Mouse (Mus musculus) embryo, embryonic 11.5 days (tissue): ENCODE results near the gene Olfr1043.
"Not testable (repeated sequence)": the region's sequence is repeated elsewhere in the genome, so short reads cannot be mapped to it uniquely, and the experiment has no call there.

Experiments used
- DNase-seq: peaks from one replicate; pipeline ENCODE4 v3.0.0-alpha.2; 2012; ENCODE audit warnings: low read depth, low spot score

Gene Olfr1043

DNA sequence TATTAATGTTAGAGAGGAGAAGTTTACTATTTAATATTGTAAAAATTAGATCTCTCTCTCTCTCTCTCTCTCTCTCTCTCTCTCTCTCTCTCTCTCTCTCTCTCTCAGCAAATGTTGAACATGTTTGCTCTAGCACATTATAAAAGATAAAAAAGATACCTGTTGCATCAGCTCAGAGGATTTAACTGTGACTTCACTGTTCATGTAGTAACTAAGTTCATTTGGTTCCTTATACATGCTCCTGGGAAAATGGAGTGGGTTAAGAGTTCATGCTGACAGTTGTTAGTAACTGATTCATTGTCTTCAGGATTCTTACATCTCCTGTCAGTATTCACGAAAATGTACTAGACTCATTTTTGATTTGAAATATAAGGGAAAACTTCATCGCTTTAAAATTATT is at the start of gene Olfr1043:
TSS of gene Olfr1043 (minus strand) at position 101 of the 400 bp plus-strand sequence.
- DNase-seq: no peak

DNA sequence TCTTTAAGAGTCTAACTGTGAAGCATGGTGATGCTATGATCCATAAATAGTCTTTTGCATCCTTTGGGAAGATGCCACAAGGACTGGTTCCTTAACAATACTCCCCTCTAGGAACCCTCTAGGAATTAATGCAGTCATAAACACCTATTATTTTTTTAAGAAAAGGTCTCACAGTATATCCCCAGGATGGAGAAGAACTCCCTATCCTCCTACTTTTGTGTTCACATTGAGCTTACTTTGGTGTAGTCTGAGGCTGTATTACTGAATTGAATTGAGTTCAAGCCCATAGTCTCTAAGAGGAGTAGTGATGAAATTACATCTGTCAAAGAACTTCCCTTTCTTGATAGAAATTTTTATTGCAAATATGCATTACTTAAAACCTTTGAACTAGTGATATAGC is 35.6 kb upstream of the Olfr1043 start, which contains the start of gene Olfr1045:
TSS of gene Olfr1045 (minus strand) at position 101 of the 400 bp plus-strand sequence.
- DNase-seq: no peak

DNA sequence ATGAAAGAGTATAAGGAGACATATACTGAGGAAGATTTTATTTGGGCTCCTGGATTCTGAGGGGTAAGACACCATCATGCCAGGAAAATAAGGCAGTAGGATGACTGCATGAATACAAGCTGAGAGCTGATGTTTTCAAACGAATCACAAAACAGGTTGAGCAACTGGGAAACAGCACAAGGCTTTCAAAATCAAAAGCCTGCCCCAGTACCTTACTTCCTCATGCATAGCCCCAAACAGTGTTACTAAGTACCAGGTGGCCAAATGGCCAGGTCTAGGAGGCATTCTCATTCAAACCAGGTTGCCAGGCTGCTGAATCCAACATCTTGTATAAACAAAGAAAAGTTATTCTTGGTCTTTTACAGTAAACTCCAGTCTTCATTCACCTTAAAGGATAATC is 28.5 kb upstream of the Olfr1043 start:
- DNase-seq: no peak

DNA sequence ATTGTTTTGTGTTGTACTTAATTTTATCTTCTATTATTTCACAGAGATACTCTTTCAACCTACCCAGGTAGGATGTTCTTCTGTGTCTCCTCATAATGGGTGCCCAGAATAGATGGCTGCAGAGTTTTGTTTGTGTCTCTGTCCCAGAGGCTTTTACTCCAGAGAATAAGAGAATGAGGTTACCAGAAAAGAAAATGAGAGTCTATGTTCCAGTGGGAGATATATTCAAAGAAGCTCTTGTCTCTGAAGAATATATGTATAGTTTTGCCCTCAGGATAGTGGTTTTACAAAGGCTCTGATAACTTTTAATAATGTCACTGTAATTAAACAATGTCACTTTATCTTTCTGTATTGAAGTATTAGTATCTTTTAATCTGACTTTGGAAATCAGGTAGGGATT is 18.3 kb upstream of the Olfr1043 start, which contains the start of gene Olfr52:
TSS of gene Olfr52 (minus strand) at position 101 of the 400 bp plus-strand sequence.
- no peak for DNase-seq

DNA sequence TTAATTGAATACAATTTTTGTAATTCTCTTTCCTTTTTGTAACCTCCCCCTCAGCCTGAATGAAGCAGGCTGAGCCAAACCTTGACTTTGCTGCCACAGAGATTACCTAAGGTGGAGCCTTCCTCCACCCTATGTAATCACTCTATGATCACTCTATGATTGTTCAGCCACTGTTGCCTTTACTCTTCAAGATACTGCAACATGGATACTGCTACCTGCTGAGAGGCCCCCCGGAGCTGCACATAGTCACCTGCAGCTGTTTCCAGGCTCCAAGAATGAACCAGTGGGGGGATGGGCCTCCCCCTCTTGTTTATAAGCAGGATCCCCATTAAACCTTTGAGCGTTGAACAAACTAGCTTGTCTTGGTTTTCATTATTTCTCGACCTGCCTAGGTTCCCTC is 12.6 kb upstream of the Olfr1043 start:
- DNase-seq: no peak

DNA sequence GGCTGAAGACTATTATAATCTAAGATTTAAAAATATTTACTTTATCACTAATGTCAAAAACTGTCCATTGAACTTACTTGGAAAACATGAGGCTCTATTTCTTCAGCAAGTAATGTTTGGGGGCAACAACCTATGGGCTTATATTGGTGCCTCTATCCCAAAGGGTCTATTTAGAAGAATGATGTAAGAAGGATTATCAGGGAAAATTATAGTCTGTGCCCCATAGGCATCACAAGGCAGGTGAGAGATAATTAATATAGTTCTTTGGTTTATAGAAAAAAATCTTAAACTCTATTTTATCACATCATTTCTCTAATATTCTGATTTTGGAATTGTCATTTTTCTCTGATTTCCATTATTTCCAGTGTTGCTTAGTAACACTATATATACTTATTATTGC is 10.4 kb upstream of the Olfr1043 start, which contains the start of gene Olfr1044:
TSS of gene Olfr1044 (minus strand) at position 101 of the 400 bp plus-strand sequence.
- no peak for DNase-seq

DNA sequence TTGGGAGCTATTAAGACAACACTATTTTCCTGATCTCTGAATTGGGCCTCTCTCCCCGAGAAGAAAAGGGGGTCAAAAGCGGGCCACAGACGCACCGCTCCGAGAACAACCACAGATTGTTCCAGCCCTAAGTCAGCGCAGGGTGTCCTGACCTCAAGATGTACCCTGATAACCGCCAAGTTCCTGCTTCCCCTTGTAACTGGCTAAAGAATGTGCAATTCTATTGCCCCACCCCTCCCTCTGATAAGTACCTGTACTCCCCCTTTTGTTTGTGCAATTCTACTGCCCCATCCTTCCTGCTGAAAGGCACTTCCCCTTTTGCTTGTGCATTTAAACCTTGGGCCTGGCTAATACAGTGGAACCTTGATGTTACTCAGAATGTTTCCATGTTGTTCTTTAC is 8.1 kb upstream of the Olfr1043 start:
- DNase-seq: not testable (repeated sequence)

DNA sequence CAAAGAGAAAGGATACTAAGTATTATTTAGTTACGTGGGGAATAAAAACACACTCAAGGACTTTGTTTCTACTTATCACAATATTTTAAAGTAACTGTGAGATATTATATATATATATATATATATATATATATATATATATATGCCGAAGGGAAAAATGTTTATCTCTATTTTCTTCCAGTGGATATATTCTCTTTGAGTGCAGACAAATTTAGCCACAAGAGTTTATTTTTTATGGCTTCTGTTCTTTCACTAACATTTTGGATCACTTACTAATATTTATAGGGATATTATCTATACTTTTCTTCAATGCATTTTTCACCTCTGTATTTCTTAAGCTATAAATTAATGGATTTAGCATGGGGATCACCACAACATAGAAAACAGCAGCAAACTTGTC is 5.6 kb downstream of the Olfr1043 start, which contains the start of gene Olfr1042:
TSS of gene Olfr1042 (minus strand) at position 101 of the 400 bp plus-strand sequence.
- no peak for DNase-seq

DNA sequence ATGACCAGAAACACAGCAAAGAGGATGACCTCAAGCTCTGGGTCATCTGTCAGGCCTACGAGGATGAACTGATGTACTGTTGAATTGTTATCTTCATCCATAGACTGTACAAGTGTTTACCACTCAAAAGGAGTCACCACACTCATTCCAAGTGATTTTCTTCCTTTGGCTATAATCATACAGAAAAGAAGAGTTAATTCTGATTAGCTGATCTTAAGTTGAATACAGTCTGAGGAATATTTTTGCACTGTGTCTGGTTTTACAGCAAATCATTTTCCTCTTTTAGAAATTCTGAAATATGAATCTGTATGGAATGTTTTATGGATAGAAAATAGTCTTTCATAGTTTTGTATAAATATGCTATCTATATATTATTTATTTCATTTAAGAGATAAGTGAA is 20.7 kb downstream of the Olfr1043 start, which contains the start of gene Olfr1040:
TSS of gene Olfr1040 (minus strand) at position 101 of the 400 bp plus-strand sequence.
- no peak for DNase-seq

DNA sequence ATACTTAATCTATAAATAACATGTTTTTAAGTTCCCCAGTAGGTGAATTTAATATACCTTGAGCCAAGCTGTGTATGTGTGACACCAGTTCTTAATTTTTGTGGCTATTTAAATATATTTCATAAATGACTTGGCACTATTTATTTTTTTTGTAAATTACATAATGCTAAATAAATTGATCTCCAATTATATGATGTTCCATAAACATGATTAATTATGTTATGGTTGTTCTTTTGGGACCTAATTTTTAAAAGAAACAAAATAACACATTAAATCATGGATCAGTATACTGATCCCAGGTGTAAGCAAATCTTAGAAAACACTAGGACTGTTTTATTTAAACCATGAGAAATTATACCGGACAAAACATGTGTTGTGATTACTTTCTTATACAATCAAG is 31.5 kb downstream of the Olfr1043 start, which contains the start of gene Olfr1039:
TSS of gene Olfr1039 (minus strand) at position 101 of the 400 bp plus-strand sequence.
- DNase-seq: no peak
